Mouse (Mus musculus): ENCODE measurements around the gene Kdm2b.

GRCm38 (mm10) chr5:122825099-122825498, 164.5 kb downstream of the Kdm2b start:
- TF ChIP-seq GATA1 (IDR thresholded peaks at IDR 0.05; ENCODE audit: borderline replicate concordance, low read length) (no peak), FLI1 (IDR thresholded peaks at IDR 0.05; ENCODE audit: low read length) (no peak)

Measured in megakaryocyte, embryonic 14.5 days (primary cell).